Mouse (Mus musculus) embryo, embryonic 11 days (tissue): ENCODE measurements around the gene Rad9b.
"Not testable (repeated sequence)": the region's sequence is repeated elsewhere in the genome, so short reads cannot be mapped to it uniquely, and the experiment has no call there.

Experiments used
- DNase-seq: peaks from one replicate; pipeline ENCODE4 v3.0.0-alpha.2; 2015

Rad9b gene

DNA sequence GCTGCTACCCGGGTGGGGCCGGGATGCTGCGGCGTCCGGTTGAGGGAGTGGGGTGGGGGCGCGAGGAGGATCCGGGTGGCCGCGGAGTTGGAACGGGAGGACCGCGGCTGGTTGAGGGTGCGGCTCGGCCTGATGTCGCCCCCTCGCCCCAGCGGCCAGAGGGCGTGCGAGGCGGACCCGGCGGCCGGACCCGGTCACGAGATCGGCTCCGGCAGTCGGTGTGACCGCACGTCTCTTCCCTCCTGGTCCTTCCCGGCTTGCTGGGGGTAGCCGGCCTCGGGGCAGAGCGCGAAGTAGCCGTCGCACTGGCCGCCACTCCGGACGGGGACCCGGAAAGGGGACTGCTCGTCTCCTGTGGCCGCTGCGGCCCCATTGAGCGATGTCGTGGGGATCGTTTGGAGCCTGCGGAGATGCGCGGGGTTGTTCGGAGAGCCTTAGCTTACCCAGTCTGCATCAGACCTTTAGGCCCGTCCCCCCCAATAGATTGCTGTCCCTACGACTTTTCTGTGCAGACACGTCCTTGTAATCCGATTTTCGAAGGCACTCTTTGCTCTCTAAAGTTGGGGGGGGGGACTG lies 547 bp upstream of the Rad9b start:
- no peak for DNase-seq

DNA sequence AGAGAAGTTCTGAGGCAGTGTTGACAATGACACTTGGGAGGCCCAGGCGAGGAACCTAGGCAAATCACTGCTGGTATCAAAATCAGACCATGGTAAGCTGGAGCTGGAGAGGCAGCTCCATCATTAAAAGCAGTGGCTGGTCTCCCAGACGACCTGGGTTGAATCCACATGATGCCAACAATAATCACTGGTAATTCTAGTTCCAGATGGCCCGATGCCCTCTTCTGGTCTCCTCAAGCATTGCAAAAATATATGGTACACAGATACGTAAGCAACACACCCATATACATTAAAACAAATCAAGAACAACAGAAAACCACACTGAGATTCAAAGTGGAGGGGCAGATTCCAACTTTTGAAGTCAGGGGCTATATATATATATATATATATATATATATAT lies 8.3 kb downstream of the Rad9b start:
- DNase-seq: no peak

DNA sequence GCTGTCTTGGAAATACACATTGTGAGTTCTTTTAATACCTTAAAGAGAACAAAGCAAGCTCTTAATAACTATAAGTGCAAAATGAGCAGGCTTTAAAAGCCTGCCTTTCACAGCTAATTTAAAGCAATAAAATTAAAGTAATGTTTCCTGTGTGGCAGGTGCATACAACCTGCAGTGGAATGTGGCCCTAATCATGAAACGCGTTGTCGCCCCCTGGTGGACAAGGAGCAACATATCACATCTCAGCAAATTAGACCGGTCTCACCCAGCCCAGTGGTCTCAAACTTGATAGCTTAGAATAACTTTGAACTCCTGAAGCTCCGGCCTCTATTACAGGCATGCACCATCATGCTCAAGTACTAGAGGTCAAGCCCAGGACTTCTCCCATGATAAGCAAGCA lies 9.8 kb downstream of the Rad9b start:
- DNase-seq: peak; percentile 84

DNA sequence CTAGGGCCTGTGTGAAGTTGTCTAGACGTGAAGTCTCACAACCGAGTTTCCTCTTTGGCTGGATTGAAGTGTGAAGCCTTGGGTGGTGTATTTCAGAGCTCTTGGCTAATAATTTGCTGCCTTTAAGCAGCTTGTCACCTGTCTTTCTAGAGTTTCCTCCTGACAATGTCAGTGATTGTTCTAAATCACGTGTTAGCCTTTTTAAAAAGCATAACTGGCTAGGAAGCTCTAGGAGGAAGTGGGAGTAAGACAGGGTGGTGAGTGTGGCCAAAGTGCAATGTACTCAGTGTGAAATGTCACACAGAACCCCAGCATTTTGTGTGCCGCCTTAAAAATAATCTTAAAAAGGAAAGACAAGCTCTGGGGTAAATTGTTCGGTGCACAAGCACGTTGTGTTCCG lies 10.3 kb downstream of the Rad9b start:
- DNase-seq: no peak

DNA sequence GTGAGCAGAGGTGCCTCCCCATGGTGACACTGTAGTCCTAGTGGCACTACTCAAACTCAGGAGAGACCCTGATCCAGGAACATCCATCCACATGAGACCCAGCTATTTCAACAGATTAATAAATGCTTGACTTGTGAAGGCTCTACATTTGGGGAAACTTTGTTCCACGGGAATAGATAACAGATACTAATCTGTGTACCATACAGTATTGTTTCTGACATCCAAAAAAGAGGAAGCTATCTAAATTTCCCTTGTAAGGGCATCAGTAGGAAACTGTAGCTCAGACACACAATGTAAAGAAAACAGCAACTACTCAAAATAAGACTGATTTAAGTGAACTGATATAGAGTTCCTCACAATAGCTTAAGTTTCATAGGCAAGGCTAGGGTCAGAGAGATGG lies 11.2 kb downstream of the Rad9b start:
- no peak for DNase-seq

DNA sequence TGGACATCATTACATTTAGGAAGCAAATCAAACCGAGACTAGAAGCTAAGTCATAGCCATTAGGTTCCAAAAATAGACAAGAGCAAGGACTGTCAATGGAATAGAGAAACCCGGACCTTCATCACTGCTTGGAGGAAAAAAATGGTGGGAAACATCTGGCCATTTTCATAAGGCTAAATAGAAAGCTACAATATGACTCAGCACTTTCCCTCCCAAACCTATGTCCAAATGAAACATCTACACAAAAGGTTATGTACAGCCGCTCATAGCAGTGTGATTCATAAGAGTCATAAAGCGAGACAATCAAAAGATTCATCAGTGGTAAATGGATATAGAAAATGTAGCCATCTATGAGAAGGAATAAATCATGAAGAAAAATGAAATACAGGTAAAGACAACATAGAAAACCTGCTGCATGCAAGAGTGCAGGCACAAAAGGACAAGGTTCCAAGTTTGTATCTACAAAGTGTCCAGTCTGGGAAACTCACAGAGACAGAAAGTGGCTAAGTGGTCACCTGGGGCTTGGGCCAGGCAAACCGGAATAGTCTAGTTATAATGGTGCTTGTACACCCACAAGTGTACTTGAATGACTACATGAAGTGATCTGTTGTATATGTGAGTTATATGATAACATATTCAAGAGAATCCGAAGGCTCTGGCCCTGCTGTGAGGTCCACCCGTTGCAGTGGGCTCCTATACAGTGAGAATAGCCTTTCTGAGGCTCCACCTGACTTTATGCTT lies 17.3 kb downstream of the Rad9b start:
- DNase-seq: no peak

DNA sequence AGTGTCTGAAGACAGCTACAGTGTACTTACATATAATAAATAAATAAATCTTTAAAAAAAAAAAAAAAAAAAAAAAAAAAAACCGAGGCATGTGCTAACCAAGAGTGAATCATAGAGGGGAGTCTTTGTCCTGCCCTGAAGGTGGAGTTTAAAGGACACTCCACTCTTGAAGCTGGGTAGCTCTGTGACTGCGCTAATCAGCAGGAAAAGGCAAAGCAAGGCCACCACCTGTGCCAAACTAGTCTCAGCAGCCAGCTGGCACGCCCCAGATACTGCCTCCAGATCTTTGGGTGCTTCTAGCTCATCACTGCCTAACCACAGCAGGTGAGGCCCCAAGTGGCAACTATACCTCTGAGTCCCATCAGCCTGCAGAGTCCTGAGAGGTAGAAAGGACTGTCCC lies 19.4 kb downstream of the Rad9b start:
- no peak for DNase-seq

DNA sequence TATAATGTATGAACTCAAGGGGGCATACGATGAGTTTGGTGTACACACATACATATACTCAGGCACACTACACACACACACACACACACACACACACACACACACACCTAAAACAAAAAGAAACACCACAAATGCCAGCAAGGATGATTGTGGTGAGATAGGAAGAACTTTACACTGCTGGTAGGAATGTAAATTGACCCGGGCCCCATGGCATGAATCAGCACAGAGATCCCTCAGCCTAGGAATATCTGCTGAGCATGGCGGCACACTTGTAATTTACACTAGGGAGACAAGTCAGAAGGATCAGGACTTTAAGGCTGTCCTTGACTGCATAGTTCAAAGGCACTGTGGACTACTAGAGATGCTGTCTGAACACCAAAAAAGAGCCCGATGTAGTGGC lies 23.8 kb downstream of the Rad9b start:
- DNase-seq: no peak

DNA sequence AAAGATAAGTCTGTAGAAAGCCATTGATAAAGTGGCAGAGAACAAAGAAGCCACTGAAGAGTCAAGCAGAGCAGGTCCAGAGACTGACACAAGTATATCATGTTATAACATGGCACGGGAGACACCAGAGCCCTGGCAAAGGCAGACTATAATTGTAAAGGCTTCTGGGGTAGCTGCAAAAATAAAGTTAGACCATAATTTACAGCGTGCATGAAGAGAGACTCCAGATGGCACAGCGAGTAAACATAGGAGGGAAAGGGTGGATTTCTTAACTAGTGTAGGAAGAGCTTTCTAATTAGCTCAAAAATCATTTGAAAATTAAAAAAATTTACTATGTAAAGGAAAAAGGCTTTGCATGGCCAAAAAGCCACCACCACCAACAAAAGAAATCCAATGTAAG lies 26.8 kb downstream of the Rad9b start:
- no peak for DNase-seq

DNA sequence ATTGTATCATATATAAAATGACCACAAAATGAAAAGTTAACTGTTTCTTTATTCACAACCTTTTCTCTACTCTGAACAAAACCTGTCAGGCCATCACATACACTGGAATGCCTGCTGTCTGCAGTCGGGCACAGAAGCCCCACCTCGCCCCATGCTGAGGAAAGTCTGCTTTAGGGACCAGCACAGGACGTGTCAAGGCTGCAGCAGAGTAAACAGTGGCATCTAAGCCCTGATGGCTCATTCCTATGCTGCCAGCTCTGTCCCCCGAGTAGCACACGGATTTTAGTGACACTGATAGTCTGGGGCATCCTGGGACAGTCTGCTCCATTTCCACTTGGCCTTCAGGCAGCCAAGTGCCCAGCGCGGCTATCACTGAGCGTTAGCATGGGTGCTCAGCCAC lies 28.6 kb downstream of the Rad9b start:
- no peak for DNase-seq

DNA sequence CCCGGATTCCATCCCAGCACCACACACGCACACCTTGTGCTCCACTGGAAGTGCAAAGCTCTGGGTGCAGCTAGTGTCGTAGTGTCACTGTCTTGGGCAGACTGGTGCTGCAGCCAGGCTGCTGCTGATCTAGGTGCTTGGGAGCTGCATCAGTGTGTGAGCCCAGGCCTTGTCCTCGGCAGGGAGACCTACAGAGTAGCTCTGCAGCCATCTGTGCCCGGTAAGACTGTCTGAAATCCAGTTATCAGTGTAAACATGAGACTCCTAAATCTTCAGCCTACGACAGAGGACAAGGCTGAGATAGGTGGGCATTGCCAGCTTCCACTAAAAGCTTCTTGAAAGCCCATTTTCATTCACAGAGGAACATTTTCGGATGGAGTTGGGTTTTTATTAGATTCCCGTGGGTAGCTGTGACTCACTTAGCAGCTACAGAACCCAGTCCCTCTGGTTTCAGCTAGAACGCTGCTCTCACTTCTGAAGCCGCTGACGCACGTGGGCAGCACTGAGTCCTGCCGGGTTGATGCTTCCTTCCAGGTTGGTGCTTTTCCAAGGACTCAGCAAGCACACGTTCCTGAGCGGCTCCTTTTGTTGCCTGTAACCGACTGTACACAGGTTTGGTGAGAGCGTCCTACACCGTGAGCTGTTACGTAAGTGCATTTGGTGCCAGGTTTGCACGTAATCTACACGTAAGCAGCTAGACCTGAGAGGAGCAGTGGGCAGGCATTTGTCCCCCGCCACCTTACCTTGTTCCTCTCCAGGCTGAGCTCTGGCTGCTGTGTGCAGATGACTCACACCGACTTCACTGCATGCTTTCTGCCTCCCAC lies 29.2 kb downstream of the Rad9b start:
- DNase-seq: no peak

DNA sequence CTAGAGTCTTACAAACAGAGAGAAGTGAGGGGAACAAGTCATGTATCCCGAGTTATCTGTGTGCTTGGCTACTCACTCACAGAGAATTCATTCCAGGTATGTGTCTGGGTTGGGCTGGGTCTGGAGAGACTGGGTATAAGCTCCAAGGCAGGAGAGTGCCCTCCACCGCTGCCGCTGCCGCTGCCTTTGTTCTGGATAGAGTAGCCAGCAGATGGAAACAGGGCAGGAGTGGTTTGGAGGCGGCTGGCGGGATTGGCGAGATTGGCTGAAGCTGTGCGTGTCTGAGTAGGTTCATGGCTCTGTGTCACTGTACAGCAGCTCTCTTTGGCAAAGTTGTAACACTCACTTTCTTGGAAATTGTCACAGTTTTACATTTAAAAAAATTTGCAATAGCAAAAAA lies 30.5 kb downstream of the Rad9b start:
- peak; percentile 22 for DNase-seq

DNA sequence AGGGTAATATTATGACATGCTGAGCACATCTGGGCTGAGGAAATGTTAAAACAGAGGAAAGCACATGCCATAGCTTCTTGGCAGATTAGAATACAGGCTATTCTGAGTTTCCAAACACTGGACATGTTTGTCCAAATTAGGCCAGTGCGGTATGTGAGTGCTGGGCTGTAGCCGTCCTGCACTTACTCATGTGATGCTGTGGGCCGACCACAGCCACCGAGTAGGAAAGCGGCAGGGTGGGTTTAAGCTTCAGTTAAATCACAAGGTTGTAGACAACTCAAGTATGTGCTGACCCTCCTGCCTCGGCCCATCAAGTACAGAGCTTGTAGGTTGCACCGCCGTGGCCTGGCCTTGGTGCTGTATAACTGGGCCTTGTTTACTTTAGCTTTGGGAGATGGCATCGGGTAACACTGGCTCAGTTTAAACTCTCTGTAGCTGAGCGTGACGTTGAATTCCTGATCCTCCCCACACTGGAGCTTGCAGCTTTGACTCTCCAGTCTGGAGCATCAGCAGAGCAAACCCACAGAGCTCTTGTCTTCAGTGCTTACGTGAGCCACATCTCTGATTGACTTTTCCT lies 33.7 kb downstream of the Rad9b start:
- no peak for DNase-seq

DNA sequence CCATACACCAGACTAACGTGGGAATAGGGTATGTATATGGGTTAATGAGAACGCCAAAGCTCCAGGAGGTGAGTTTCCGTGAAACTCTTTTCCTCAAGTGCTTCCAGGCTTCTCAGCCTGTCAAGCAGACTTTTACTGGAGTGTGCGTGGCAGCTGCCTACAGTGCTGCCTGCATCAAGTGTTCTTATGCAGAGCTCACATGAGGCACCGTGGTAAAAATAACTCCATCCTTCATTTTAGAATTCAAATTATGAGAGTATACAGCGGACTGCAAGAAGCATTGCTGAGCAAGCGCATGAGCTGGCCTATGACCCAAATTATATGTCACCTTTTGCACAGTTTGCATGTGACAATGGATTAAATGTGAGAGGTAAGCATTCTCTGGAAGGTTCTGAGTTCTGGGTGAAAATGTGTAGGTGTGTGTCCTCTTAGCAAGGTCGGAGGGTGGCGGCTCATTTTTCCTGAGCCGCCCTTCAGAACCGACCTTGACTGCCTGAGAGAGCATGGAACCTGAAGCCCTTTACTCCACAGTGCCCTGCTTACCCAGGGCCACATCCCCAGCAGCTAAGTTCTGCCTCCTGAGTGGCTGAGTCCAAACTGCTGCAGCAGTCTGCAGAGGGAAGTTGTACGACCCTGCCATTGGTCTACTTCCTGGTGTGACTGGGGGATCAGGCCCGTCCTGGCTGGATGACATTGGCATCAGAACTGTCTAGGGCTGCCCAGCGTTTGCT lies 34.4 kb downstream of the Rad9b start:
- DNase-seq: no peak

DNA sequence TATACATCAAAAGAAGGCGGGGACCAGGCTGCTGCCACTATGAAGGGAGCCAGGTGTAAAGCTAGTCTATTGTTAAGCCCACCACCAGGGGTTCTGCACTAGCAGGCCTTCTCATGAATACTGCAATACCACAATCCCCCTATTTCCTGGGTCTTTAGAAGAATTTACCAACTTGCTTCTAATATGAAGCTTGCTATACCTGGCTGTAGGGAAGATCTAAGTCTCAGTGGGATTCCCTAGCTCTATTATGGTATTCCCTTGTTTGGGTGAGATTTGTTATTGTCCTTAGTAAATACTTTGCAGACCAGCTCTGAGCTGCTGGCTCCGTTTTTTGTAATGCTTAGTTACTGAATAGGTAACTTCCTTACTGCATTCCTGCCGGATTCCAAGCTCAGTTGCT lies 35.1 kb downstream of the Rad9b start:
- not testable (repeated sequence) for DNase-seq

DNA sequence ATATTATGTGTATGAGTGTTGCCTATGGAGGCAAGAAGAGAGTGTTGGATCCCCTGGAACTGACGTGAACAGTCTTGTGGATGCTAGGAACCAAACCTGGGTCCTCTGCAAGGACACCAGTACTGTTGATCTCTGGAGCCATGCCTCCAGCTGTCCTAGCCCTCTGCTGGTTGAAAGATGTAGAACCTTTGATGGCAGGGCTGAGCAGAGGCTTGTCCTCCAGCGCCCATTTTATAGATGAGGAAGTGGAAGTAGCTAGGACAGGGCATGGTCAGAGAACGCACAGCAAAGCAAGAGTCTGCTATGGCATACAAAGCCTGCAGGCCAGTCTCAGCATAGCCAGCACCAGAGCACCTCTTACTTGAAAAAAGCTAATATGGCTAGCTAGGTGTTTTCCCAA lies 35.9 kb downstream of the Rad9b start:
- DNase-seq: peak; percentile 25

DNA sequence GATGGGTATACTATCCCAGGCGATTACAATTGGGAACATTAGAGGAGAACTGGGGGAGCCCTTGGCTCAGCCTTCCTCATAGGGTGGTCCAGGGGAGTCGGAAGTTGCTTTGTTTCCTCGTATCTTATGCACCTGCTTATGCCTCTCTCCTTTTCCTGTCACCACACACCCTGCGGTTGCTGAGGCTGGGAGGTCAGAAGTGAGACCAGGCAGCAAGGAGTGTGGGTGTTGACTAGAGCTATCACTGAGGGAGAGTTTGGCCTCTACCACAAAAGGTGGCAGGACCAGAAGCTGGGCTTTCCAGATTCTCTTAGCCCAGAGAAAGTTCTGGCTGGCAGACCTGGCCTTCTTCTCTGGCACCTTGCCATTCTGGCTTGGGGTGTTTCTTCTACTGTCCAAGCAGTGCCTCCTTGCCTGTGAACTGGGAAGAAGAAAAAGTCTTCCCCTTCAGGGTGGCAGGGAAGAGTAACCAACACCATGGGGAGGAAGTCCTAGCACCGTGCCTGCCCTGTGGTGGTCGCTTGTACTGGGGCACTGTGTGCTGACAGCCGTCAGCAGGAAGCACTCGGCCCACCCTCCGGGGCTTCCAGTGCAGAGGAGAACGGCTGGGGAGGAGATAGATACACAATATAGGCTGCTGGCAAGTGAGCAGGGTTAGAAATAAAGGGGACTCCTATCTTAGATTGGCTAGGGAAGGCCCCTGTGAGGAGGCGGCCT lies 36.5 kb downstream of the Rad9b start:
- no peak for DNase-seq

DNA sequence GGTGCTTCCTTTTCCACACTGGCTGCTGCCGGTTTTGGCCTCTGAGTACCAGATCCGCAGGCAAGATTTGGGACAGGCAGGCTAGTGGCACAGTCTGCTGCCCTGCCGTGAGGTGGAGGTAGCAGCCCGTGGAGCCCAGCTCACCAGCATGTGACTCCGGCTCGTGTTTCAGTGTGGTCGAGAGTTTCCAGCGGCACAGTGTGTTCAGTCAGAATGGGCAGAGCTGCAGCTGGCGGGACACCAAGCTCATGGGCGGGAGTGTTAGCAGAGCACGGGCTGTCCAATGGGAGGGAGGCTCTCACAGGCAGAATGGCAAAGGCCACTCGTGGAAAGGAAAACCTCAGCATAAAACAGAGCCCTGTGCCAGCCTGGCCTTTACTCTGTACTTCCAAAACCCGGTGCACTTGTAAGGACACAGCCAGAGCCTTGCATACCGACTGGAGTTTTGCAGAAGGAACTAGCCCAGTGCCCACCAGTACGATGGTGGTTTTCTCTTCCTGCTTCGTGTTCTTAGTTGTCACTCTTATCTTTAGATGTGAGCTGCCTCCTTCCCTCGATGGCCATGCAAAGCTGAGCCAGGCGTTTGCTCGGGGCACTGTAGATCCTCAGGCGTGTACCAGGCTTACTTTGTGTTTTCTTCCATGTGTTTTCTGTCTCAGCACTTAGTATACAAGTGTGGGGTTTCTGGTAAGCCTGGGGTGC lies 38.9 kb downstream of the Rad9b start:
- DNase-seq: peak; percentile 17

DNA sequence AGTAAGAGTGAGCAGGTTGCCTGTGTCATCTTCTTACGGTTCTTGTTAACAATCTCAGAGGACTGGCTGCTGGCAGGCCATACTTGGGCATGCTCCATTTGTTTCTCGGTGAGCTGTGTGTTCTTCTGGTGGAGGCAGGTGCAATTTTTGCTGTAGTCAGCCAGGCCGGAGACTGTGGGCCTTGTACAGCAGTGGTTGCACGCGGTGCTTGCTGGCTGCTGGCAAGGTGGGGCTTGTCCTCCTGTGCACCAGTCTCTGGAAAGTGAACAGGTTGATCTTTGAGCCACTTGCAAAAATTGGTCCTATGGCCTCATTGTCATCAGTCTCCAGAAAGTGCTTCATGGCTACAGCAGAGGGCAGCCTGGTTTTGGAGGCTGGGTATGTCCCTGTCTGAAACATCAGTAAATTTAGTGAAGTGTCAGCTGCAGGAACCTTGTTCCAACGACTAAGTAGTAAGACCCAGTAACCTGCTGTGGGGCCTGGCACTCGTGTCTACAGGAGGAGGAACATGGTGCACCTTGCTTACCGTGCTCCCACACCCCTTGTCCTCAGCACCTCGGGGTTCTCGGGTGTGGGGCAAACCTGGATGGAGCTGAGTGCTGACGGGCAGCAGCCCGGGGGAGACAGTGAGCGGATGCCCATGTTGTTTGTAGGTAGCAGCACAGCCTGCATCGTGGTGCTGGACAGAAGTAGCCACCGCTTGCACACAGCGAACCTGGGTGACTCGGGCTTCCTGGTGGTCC lies 40.9 kb downstream of the Rad9b start:
- no peak for DNase-seq

DNA sequence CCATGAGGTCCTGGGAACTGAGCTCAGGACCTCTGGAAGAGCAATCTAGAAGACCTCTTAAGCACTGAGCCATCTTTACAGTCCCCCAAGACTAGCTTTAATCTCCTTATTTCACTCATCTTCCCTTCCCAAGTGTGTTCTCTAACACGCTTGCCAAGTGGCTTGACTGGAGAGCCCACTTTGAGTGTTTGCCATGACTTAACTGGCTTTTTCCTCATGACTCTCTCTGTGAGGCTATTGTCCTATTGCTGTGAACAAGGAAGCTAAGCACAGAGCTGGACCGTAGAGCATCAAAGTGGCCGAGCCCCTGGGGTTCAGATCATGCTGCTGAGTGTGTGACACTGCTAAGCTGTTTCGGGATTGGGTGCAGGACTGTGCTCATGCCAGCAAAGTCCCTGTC lies 41.7 kb downstream of the Rad9b start:
- no peak for DNase-seq

DNA sequence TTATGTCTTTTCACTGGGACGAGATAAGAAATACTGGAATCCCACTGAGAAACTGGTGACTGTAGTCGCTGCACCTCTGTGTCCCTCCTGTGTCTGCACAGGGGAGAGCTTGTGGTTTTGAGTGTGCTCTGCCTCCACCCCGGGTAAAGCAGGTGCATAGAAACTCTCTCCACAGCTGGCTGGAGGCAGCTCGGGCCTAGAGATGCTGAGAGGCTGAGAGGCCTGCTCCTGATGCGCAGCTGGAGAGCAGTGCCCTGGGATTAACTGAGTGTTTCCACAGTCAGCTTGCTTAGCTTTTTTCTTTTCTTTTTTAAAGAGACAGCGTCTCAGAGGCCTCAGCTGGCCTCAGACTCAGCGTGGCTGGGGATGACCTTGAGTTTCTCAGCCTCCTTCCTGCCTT lies 42.3 kb downstream of the Rad9b start:
- DNase-seq: no peak
